Mouse (Mus musculus): ENCODE measurements around the gene Onecut3.
A peak's percentile ranks its signal among the peaks of the same experiment; 100 is the strongest.

Gene Onecut3

GRCm38 (mm10) chr10:80504724-80505123, 10.1 kb downstream of the Onecut3 start:
- DNase-seq, result no peak

- DNase-seq, result peak; percentile 30
Observed at GRCm38 (mm10) chr10:80506222-80506621, 11.6 kb downstream of the Onecut3 start.

GRCm38 (mm10) chr10:80509412-80510272, 15.0 kb downstream of the Onecut3 start:
- DNase-seq, result peak; percentile 64

GRCm38 (mm10) chr10:80510273-80510660, 15.6 kb downstream of the Onecut3 start:
- DNase-seq, result no peak

GRCm38 (mm10) chr10:80513739-80514138, 19.1 kb downstream of the Onecut3 start:
- DNase-seq, result no peak

- no peak for DNase-seq
Observed at GRCm38 (mm10) chr10:80519287-80519686, 24.7 kb downstream of the Onecut3 start.

- DNase-seq, result no peak
Observed at GRCm38 (mm10) chr10:80523299-80523698, 28.7 kb downstream of the Onecut3 start.

GRCm38 (mm10) chr10:80526172-80526571, 31.5 kb downstream of the Onecut3 start:
- no peak for DNase-seq

GRCm38 (mm10) chr10:80532783-80533182, 38.1 kb downstream of the Onecut3 start:
- no peak for DNase-seq

- DNase-seq, result no peak
Observed at GRCm38 (mm10) chr10:80533704-80534103, 39.1 kb downstream of the Onecut3 start.

- no peak for DNase-seq
Observed at GRCm38 (mm10) chr10:80535071-80535470, 40.4 kb downstream of the Onecut3 start.

GRCm38 (mm10) chr10:80535711-80536110, 41.1 kb downstream of the Onecut3 start:
- DNase-seq, result no peak

GRCm38 (mm10) chr10:80538180-80538579, 43.5 kb downstream of the Onecut3 start:
- no peak for DNase-seq

GRCm38 (mm10) chr10:80538710-80539394, 44.2 kb downstream of the Onecut3 start, which contains the start of gene Atp8b3:
Gene Atp8b3, minus strand, starts transcription at chr10:80539124.
- peak; percentile 47 for DNase-seq

- no peak for DNase-seq
Observed at GRCm38 (mm10) chr10:80539493-80539892, 44.9 kb downstream of the Onecut3 start.

GRCm38 (mm10) chr10:80543873-80544272, 49.2 kb downstream of the Onecut3 start:
- DNase-seq, result no peak

GRCm38 (mm10) chr10:80545590-80545989, 51.0 kb downstream of the Onecut3 start:
- DNase-seq, result no peak

GRCm38 (mm10) chr10:80546945-80547344, 52.3 kb downstream of the Onecut3 start:
- DNase-seq, result no peak

- no peak for DNase-seq
Observed at GRCm38 (mm10) chr10:80547539-80547938, 52.9 kb downstream of the Onecut3 start.

GRCm38 (mm10) chr10:80548428-80549006, 53.9 kb downstream of the Onecut3 start:
- peak; percentile 73 for DNase-seq

- DNase-seq, result no peak
Observed at GRCm38 (mm10) chr10:80549279-80549678, 54.6 kb downstream of the Onecut3 start.

- DNase-seq, result no peak
Observed at GRCm38 (mm10) chr10:80552364-80552763, 57.7 kb downstream of the Onecut3 start.

GRCm38 (mm10) chr10:80553575-80553974, 58.9 kb downstream of the Onecut3 start:
- DNase-seq, result no peak

GRCm38 (mm10) chr10:80553997-80554396, 59.4 kb downstream of the Onecut3 start:
- DNase-seq, result no peak

Measured in cerebellum, adult 9-11 months (tissue).